Mouse (Mus musculus) layer of hippocampus, adult 6 months (tissue): Measurements from ENCODE around the gene Dpf3. TPM values are rescaled to one million over a fixed set of nuclear protein-coding genes. Genes with fewer than 3 reads are reported as not detected.

Experiments
- long read RNA-seq, 2 experiments: library from polyadenylated mRNA; unstranded; transcript quantifications; one replicate each; pipeline ENCODE4 v2.0.0; 2019 to 2020
- polyA plus RNA-seq: library from polyadenylated mRNA; unstranded; fragments of <200 nt; fragmentation: Nextera tagmentation; gene quantifications from 2 replicates; pipeline ENCODE4 v1.2.3, GENCODE M21; 2021

Gene Dpf3
- 7.5 and 8.5 TPM in 2 replicates for polyA plus RNA-seq
- long read RNA-seq, experiment 1, partial matches to known transcripts: 3 of 8 reads
- long read RNA-seq, experiment 1, other reads (novel, unspliced or antisense): 2 of 8 reads
- long read RNA-seq, experiment 2, partial matches to known transcripts: 8 of 40 reads
- long read RNA-seq, experiment 2, other reads (novel, unspliced or antisense): 29 of 40 reads

GRCm38 (mm10) chr12:83487476-83487991 is at the start of gene Dpf3:
Gene Dpf3 (minus strand): TSS chr12:83487716.

GRCm38 (mm10) chr12:83520311-83520890 is 32.9 kb upstream of the Dpf3 start, which contains the start of gene Dcaf4:
Gene Dcaf4 (plus strand): TSS chr12:83520466.

Other genes starting within 250 kb of the Dpf3 start
- gene Dcaf4, start 32.8 kb upstream of the Dpf3 start, polyA plus RNA-seq: 21.7 and 21.9 TPM in 2 replicates
- gene Zfyve1, start 109.5 kb upstream of the Dpf3 start, polyA plus RNA-seq: 5.1 and 5.8 TPM in 2 replicates
- 46.0 and 51.1 TPM in 2 replicates for gene Rbm25, start 143.5 kb upstream of the Dpf3 start, polyA plus RNA-seq
- gene Psen1, start 200.4 kb upstream of the Dpf3 start, polyA plus RNA-seq: 25.3 and 30.2 TPM in 2 replicates